Mouse (Mus musculus) hindbrain, postnatal 0 days (tissue): ENCODE measurements around the gene Cul7. TPM values are rescaled to one million over a fixed set of nuclear protein-coding genes. Genes with fewer than 3 reads are reported as not detected.

Experiments used
- ATAC-seq: fragments of 200-750 bp; cut with Nextera tagmentation; 2 replicates; pipeline ENCODE4 v1.8.0; 2017; ENCODE audit warnings: mild to moderate bottlenecking, moderate TSS enrichment, moderate library complexity
- DNase-seq: peaks from one replicate; pipeline ENCODE4 v3.0.0-alpha.2; 2015; ENCODE audit warnings: low spot score
- H3K27ac ChIP-seq: fragments of 300-500 bp; sonication (generic); 2 replicates; pipeline ENCODE4 v1.5.1; 2014; ENCODE audit warnings: mild to moderate bottlenecking
- H3K27me3 ChIP-seq: fragments of 300-500 bp; sonication (generic); 2 replicates; pipeline ENCODE4 v1.6.1; 2014; ENCODE audit warnings: low read length, mixed read lengths; ENCODE audit not compliant: insufficient read depth
- H3K36me3 ChIP-seq: fragments of 300-500 bp; sonication (generic); 2 replicates; pipeline ENCODE4 v1.6.1; 2014; ENCODE audit warnings: low read length, mixed read lengths; ENCODE audit not compliant: insufficient read depth
- H3K4me1 ChIP-seq: fragments of 300-500 bp; sonication (generic); 2 replicates; pipeline ENCODE4 v1.6.1; 2014; ENCODE audit warnings: antibody characterized with exemption, low read length, mixed read lengths; ENCODE audit not compliant: insufficient read depth
- H3K4me2 ChIP-seq: fragments of 300-500 bp; sonication (generic); 2 replicates; pipeline ENCODE4 v1.6.1; 2014; ENCODE audit warnings: low read depth, mild to moderate bottlenecking, low read length, moderate library complexity, mixed read lengths
- H3K4me3 ChIP-seq: fragments of 300-500 bp; sonication (generic); 2 replicates; pipeline ENCODE4 v1.5.1; 2014; ENCODE audit warnings: low read length
- H3K9ac ChIP-seq: fragments of 300-500 bp; sonication (generic); replicated peaks from 2 replicates; pipeline ENCODE4 v1.6.1; 2014; ENCODE audit warnings: mild to moderate bottlenecking, low read length, moderate library complexity, mixed read lengths
- H3K9me3 ChIP-seq: fragments of 300-500 bp; sonication (generic); 2 replicates; pipeline ENCODE4 v1.6.1; 2016; ENCODE audit warnings: low read length, mixed read lengths
- CTCF ChIP-seq: IDR thresholded peaks from 2 replicates; pipeline ENCODE4 v1.5.1; 2016; ENCODE audit warnings: antibody characterized with exemption, control low read depth, low read depth
- WGBS: fragments of 180-500 bp; shearing (Covaris S2); extraction: QIAGEN DNeasy Blood & Tissue Kit; methylation state at CpG from one replicate; pipeline ENCODE4 v1.1.7; 2014; 5-methylcytosine and 5-hydroxymethylcytosine counted together
- polyA plus RNA-seq: library from polyadenylated mRNA; unstranded; fragments of >200 nt; fragmentation: Nextera tagmentation; extraction: Ambion mirVana; gene quantifications from 2 replicates; pipeline ENCODE4 v1.2.1, GENCODE M21; 2015
- total RNA-seq: library from RNA; depleted of rRNA; stranded (reverse); fragments of >200 nt; gene quantifications from 2 replicates; pipeline ENCODE4 v1.2.3, GENCODE M21; 2014

The Cul7 gene
- total and polyA plus RNA-seq, 2 experiments from 2014 or later = 26.8 to 92.2 TPM

- no peak for ATAC-seq
- no peak for TF ChIP-seq CTCF
These were observed 40.5 kb downstream of the Cul7 start for GRCm38 (mm10) chr17:46690665-46691064.

GRCm38 (mm10) chr17:46691390-46691789, 41.3 kb downstream of the Cul7 start:
- ATAC-seq = no peak
- Histone ChIP-seq H3K27me3 (no peaks in the 10 kb centered on the region), H3K9me3 (no peaks in the 10 kb centered on the region), H3K27ac (no peak overlapping the region), H3K4me2 (no peak overlapping the region), H3K4me1 (no peaks in the 10 kb centered on the region), H3K36me3 (peaks cover 15% of the 10 kb centered on the region; the same call in 1 of the 2 replicates), H3K9ac (no peak overlapping the region), H3K4me3 (no peak overlapping the region)
- TF ChIP-seq CTCF = no peak
- 96% methylated on average over 2 of the region's 2 CpGs for WGBS
- DNase-seq = no peak

More at GRCm38 (mm10) chr17:46690665-46691064, 40.5 kb downstream of the Cul7 start:
- Histone ChIP-seq H3K4me1 (no peaks in the 10 kb centered on the region), H3K9me3 (no peaks in the 10 kb centered on the region), H3K27ac (no peak overlapping the region), H3K4me2 (no peak overlapping the region), H3K27me3 (no peaks in the 10 kb centered on the region), H3K9ac (no peak overlapping the region), H3K4me3 (no peak overlapping the region), H3K36me3 (peaks cover 21% of the 10 kb centered on the region)
- 96% methylated on average over 12 of the region's 12 CpGs for WGBS
- DNase-seq = no peak

- Histone ChIP-seq H3K9me3 (no peaks in the 10 kb centered on the region), H3K27ac (no peak overlapping the region), H3K4me3 (no peak overlapping the region), H3K4me2 (no peak overlapping the region), H3K4me1 (no peaks in the 10 kb centered on the region), H3K27me3 (no peaks in the 10 kb centered on the region), H3K9ac (no peak overlapping the region), H3K36me3 (peaks cover 16% of the 10 kb centered on the region; the same call in 1 of the 2 replicates)
- no peak for TF ChIP-seq CTCF
- DNase-seq (no peak), ATAC-seq (no peak)
- WGBS = 59% methylated on average over 1 of the region's 1 CpGs
These were observed 44.5 kb downstream of the Cul7 start for GRCm38 (mm10) chr17:46694517-46695063.

- no peak for TF ChIP-seq CTCF
- no peak overlapping the region for H3K27ac ChIP-seq
- H3K9me3 ChIP-seq = no peaks in the 10 kb centered on the region
- no peak overlapping the region for H3K9ac ChIP-seq
- H3K4me1 ChIP-seq = 0 out of 2 replicates have a peak, but pooled peaks cover 8% of the 10 kb centered on the region
- peaks cover 12% of the 10 kb centered on the region; the same call in 1 of the 2 replicates for H3K36me3 ChIP-seq
- H3K4me3 ChIP-seq = no peak overlapping the region
- ATAC-seq = no peak
- no peak overlapping the region for H3K4me2 ChIP-seq
- H3K27me3 ChIP-seq = no peaks in the 10 kb centered on the region
- DNase-seq = no peak
- 95% methylated on average over 6 of the region's 6 CpGs for WGBS
These were observed 48.4 kb downstream of the Cul7 start for GRCm38 (mm10) chr17:46698515-46698914.

GRCm38 (mm10) chr17:46699245-46699644, 49.1 kb downstream of the Cul7 start:
- Histone ChIP-seq H3K9ac (no peak overlapping the region), H3K9me3 (no peaks in the 10 kb centered on the region), H3K27me3 (no peaks in the 10 kb centered on the region), H3K36me3 (0 out of 2 replicates have a peak, but pooled peaks cover 12% of the 10 kb centered on the region), H3K27ac (no peak overlapping the region), H3K4me1 (peaks cover 14% of the 10 kb centered on the region), H3K4me3 (no peak overlapping the region), H3K4me2 (no peak overlapping the region)
- WGBS = 85% methylated on average over 5 of the region's 5 CpGs
- ATAC-seq = no peak
- no peak for DNase-seq
- TF ChIP-seq CTCF = no peak

- peaks cover 14% of the 10 kb centered on the region for H3K4me1 ChIP-seq
- no peak overlapping the region for H3K4me2 ChIP-seq
- no peak for DNase-seq
- H3K36me3 ChIP-seq = 0 out of 2 replicates have a peak, but pooled peaks cover 12% of the 10 kb centered on the region
- H3K4me3 ChIP-seq = no peak overlapping the region
- 93% methylated on average over 3 of the region's 3 CpGs for WGBS
- no peak for TF ChIP-seq CTCF
- H3K9me3 ChIP-seq = no peaks in the 10 kb centered on the region
- H3K27ac ChIP-seq = no peak overlapping the region
- no peaks in the 10 kb centered on the region for H3K27me3 ChIP-seq
- ATAC-seq = no peak
- H3K9ac ChIP-seq = no peak overlapping the region
These were observed 49.8 kb downstream of the Cul7 start for GRCm38 (mm10) chr17:46699912-46700311.

- WGBS = 74% methylated on average over 12 of the region's 12 CpGs
- no peaks in the 10 kb centered on the region for H3K27me3 ChIP-seq
- H3K9ac ChIP-seq = peak overlapping the region; percentile 22
- DNase-seq (no peak), ATAC-seq (no peak)
- no peak overlapping the region for H3K4me3 ChIP-seq
- peak overlapping the region; percentile 33 for H3K4me2 ChIP-seq
- TF ChIP-seq CTCF = no peak
- peaks cover 14% of the 10 kb centered on the region for H3K4me1 ChIP-seq
- H3K36me3 ChIP-seq = 0 out of 2 replicates have a peak, but pooled peaks cover 12% of the 10 kb centered on the region
- H3K27ac ChIP-seq = no peak overlapping the region
- H3K9me3 ChIP-seq = no peaks in the 10 kb centered on the region
These were observed 51.4 kb downstream of the Cul7 start for GRCm38 (mm10) chr17:46701489-46701888.
